Mouse (Mus musculus) myocyte (in vitro differentiated cells): Measurements from ENCODE around the gene Coq4. TPM values are rescaled to one million over a fixed set of nuclear protein-coding genes. Genes with fewer than 3 reads are reported as not detected.

Source experiments
- H3K27me3 ChIP-seq: one replicate; pipeline ENCODE4 v1.6.1; 2011; ENCODE audit not compliant: control insufficient read depth, insufficient read depth, insufficient read length
- H3K36me3 ChIP-seq: one replicate; pipeline ENCODE4 v1.6.1; 2011; ENCODE audit not compliant: control insufficient read depth, insufficient read depth
- H3K4me2 ChIP-seq: one replicate; pipeline ENCODE4 v1.6.1; 2011; ENCODE audit warnings: low read depth, control low read depth
- H3K4me3 ChIP-seq: one replicate; pipeline ENCODE4 v1.5.1; 2011; ENCODE audit warnings: mild to moderate bottlenecking, control low read depth, moderate library complexity
- H3K79me2 ChIP-seq: one replicate; pipeline ENCODE4 v1.6.1; 2011; ENCODE audit not compliant: control insufficient read depth, insufficient read depth
- H3ac ChIP-seq: one replicate; pipeline ENCODE4 v1.6.1; 2011; ENCODE audit not compliant: control insufficient read depth, insufficient read length
- CEBPB ChIP-seq: IDR thresholded peaks from 2 replicates; pipeline ENCODE4 v1.6.1; 2011; ENCODE audit warnings: mild to moderate bottlenecking, moderate library complexity; ENCODE audit not compliant: poor library complexity, insufficient read depth, severe bottlenecking
- E2F4 ChIP-seq: IDR thresholded peaks from one replicate; pipeline ENCODE4 v1.6.1; 2011; ENCODE audit warnings: mild to moderate bottlenecking, control low read depth, moderate library complexity; ENCODE audit not compliant: insufficient read depth
- MAX ChIP-seq: IDR thresholded peaks from one replicate; pipeline ENCODE4 v1.6.1; 2011; ENCODE audit warnings: low read depth, mild to moderate bottlenecking, control low read depth
- MYOD1 ChIP-seq, 3 experiments: IDR thresholded peaks; one replicate each; pipeline ENCODE4 v1.6.1; 2011; ENCODE audit warnings: control low read depth in 2 of 3, low read depth in 2 of 3, mild to moderate bottlenecking in 2 of 3, moderate library complexity in 1 of 3; ENCODE audit not compliant: insufficient read length in 2 of 3, control insufficient read depth in 1 of 3
- MYOG ChIP-seq, 3 experiments: IDR thresholded peaks; one replicate each; pipeline ENCODE4 v1.6.1; 2011; ENCODE audit warnings: control low read depth in 2 of 3, low read depth in 2 of 3, mild to moderate bottlenecking in 2 of 3; ENCODE audit not compliant: insufficient read length in 2 of 3, control insufficient read depth in 1 of 3, insufficient read depth in 1 of 3
- POLR2A ChIP-seq: IDR thresholded peaks from one replicate; pipeline ENCODE4 v1.6.1; 2011; ENCODE audit warnings: low read depth, mild to moderate bottlenecking, control low read depth, moderate library complexity; ENCODE audit not compliant: insufficient read length
- POLR2AphosphoS2 ChIP-seq: IDR thresholded peaks from one replicate; pipeline ENCODE4 v1.6.1; 2011; ENCODE audit warnings: low read depth, control low read depth; ENCODE audit not compliant: insufficient read length
- REST ChIP-seq: IDR thresholded peaks from one replicate; pipeline ENCODE4 v1.6.1; 2011; ENCODE audit warnings: mild to moderate bottlenecking, control low read depth, moderate library complexity; ENCODE audit not compliant: insufficient read depth, insufficient read length
- SRF ChIP-seq: IDR thresholded peaks from one replicate; pipeline ENCODE4 v1.6.1; 2011; ENCODE audit warnings: low read depth; ENCODE audit not compliant: control insufficient read depth, insufficient read length
- TCF12 ChIP-seq: IDR thresholded peaks from one replicate; pipeline ENCODE4 v1.6.1; 2011; ENCODE audit warnings: mild to moderate bottlenecking, control low read depth; ENCODE audit not compliant: poor library complexity, insufficient read depth, severe bottlenecking
- TCF3 ChIP-seq: IDR thresholded peaks from one replicate; pipeline ENCODE4 v1.6.1; 2011; ENCODE audit warnings: low read depth, control low read depth; ENCODE audit not compliant: insufficient read length
- USF1 ChIP-seq: IDR thresholded peaks from one replicate; pipeline ENCODE4 v1.6.1; 2011; ENCODE audit warnings: low read depth, mild to moderate bottlenecking, control low read depth, moderate library complexity
- polyA plus RNA-seq: library from polyadenylated mRNA; unstranded; fragments of >200 nt; fragmentation: generic; extraction: Trizol; gene quantifications from one replicate; pipeline ENCODE4 v1.2.1, GENCODE M21; 2012; ENCODE audit warnings: missing spikeins

Gene Coq4
- polyA plus RNA-seq, 1 experiment, result 24.4 TPM

GRCm38 (mm10) chr2:29817426-29818232, 30.3 kb downstream of the Coq4 start:
- H3ac ChIP-seq, result no peak overlapping the region
- H3K27me3 ChIP-seq, result no peaks in the 10 kb centered on the region
- TF ChIP-seq SRF, result no peak
- no peak for TF ChIP-seq USF1
- TF ChIP-seq TCF3, result no peak
- TF ChIP-seq TCF12, result no peak
- TF ChIP-seq CEBPB, result no peak
- TF ChIP-seq MYOG (IDR thresholded peaks at IDR 0.05; ENCODE audit: control insufficient read depth in 1 of 3, insufficient read depth in 1 of 3, insufficient read length in 2 of 3, low read depth in 2 of 3), result no peak
- no peak for TF ChIP-seq E2F4
- no peak for TF ChIP-seq MAX
- H3K79me2 ChIP-seq, result no peaks in the 10 kb centered on the region
- H3K36me3 ChIP-seq, result peaks cover 10% of the 10 kb centered on the region
- H3K4me2 ChIP-seq, result no peak overlapping the region
- H3K4me3 ChIP-seq, result no peak overlapping the region

GRCm38 (mm10) chr2:29819363-29819762, 32.1 kb downstream of the Coq4 start:
- no peak overlapping the region for H3ac ChIP-seq
- TF ChIP-seq POLR2AphosphoS2 (no peak), CEBPB (no peak), MAX (no peak), MYOD1 (IDR thresholded peaks at IDR 0.05; ENCODE audit: control insufficient read depth in 1 of 3, insufficient read length in 2 of 3, low read depth in 2 of 3) (no peak), E2F4 (no peak), MYOG (IDR thresholded peaks at IDR 0.05; ENCODE audit: control insufficient read depth in 1 of 3, insufficient read depth in 1 of 3, insufficient read length in 2 of 3, low read depth in 2 of 3) (no peak), USF1 (no peak), TCF3 (no peak), SRF (no peak), REST (no peak), TCF12 (no peak), POLR2A (no peak)
- no peak overlapping the region for H3K4me3 ChIP-seq
- no peak overlapping the region for H3K4me2 ChIP-seq
- H3K36me3 ChIP-seq, result no peaks in the 10 kb centered on the region
- no peaks in the 10 kb centered on the region for H3K79me2 ChIP-seq
- no peaks in the 10 kb centered on the region for H3K27me3 ChIP-seq

DNA sequence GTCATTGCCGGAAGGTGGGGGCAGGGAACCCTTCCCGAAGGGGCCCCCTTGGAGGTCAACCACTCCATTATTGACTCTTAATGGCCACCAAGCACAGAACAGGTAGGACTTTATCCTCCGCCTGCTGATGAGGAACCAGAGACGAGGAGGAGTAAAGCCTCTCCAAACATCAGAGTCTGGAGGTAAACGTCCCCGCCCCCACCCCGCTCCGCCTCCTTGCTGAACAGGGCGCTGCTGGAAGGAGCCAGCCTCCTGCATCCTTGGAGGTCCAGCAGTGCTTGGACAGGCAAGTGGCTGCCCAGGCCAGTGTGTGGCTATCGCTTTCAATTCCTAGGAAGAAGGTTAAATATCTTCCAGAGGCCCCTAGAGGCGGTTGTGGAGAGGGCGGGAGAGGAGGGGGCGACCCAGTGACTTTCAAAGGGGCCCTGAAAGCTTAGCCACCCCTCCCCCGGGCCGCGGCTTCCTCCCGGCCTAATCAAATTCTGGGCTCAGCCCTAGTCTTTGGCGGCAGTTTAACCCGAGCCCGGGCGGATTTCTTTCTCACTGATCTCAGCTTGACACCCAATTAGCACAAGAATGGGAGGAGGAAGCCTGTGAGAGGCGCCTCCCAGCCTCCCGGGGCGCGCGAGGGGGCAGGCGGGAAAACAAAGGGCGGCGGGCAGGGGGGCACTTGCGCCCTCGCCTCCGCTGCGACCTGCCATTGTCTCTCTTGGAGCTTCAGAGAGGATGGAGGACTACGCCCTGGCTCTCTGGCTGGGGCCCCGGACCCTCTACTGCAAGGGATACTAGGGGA, 32.9 kb downstream of the Coq4 start, which contains the start of gene Urm1:
Urm1 (plus strand) TSS at position 51 of the 793 bp plus-strand sequence.
- Histone ChIP-seq H3K4me3 (no peak within 1 kb of the TSS), H3K27me3 (no peaks in the 10 kb centered on the region), H3K36me3 (no peaks in the 10 kb centered on the region), H3ac (no peak within 1 kb of the TSS), H3K4me2 (peak within 1 kb of the TSS; percentile 69), H3K79me2 (no peaks in the 10 kb centered on the region)
- TF ChIP-seq CEBPB (no peak), USF1 (no peak), TCF3 (no peak), SRF (no peak), POLR2AphosphoS2 (no peak), E2F4 (no peak), MAX (no peak), MYOD1 (IDR thresholded peaks at IDR 0.05; ENCODE audit: control insufficient read depth in 1 of 3, insufficient read length in 2 of 3, low read depth in 2 of 3) (no peak), MYOG (IDR thresholded peaks at IDR 0.05; ENCODE audit: control insufficient read depth in 1 of 3, insufficient read depth in 1 of 3, insufficient read length in 2 of 3, low read depth in 2 of 3) (no peak), POLR2A (no peak), TCF12 (no peak), REST (no peak)

GRCm38 (mm10) chr2:29826318-29826925, 39.1 kb downstream of the Coq4 start:
- peak overlapping the region; percentile 95 for H3K4me2 ChIP-seq
- H3K36me3 ChIP-seq, result no peaks in the 10 kb centered on the region
- H3K4me3 ChIP-seq, result peak overlapping the region; percentile 98
- H3K79me2 ChIP-seq, result peaks cover 36% of the 10 kb centered on the region
- TF ChIP-seq TCF12, result no peak
- TF ChIP-seq SRF, result no peak
- no peak for TF ChIP-seq CEBPB
- no peak for TF ChIP-seq MAX
- TF ChIP-seq MYOG (IDR thresholded peaks at IDR 0.05; ENCODE audit: control insufficient read depth in 1 of 3, insufficient read depth in 1 of 3, insufficient read length in 2 of 3, low read depth in 2 of 3), result no peak
- no peak for TF ChIP-seq MYOD1 (IDR thresholded peaks at IDR 0.05; ENCODE audit: control insufficient read depth in 1 of 3, insufficient read length in 2 of 3, low read depth in 2 of 3)
- TF ChIP-seq E2F4, result no peak
- TF ChIP-seq POLR2A, result no peak
- TF ChIP-seq POLR2AphosphoS2, result no peak
- no peak for TF ChIP-seq TCF3
- no peak for TF ChIP-seq USF1
- TF ChIP-seq REST, result no peak
- peak overlapping the region; percentile 21 for H3ac ChIP-seq
- no peaks in the 10 kb centered on the region for H3K27me3 ChIP-seq
